Mouse (Mus musculus) heart, postnatal 0 days (tissue): ENCODE results near the gene Comp.

Experiments used
- CTCF ChIP-seq: IDR thresholded peaks from 2 replicates; pipeline ENCODE4 v1.5.1; 2016; ENCODE audit warnings: antibody characterized with exemption, control low read depth, low read depth
- EP300 ChIP-seq: IDR thresholded peaks from 2 replicates; pipeline ENCODE4 v1.6.1; 2016; ENCODE audit warnings: antibody characterized with exemption, low read depth

DNA sequence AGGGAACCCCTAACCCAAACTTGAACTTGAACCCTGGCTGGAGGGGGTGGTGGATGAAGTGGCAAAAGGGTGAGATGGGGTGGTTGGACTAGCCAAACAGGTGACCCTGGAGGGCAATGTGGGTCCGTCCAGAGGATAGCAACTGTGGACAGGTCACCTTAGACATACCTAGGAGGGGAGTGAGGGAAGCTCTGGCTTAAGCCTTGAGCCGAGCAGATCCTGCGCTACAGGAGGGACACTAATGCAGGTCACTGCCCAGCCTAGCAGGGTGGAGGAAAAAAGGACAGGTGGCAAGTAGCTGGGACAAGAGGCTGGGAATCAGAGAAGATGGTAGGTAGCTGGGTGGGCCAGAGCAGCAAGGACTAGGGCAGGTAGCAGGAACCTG, 21.4 kb upstream of the Comp start:
- TF ChIP-seq EP300 (no peak), CTCF (no peak)
